Mouse (Mus musculus) embryonic facial prominence, embryonic 13.5 days (tissue): Measurements from ENCODE around the gene Tgfbr3. TPM values are rescaled to one million over a fixed set of nuclear protein-coding genes. Genes with fewer than 3 reads are reported as not detected.
A peak's percentile ranks its signal among the peaks of the same experiment; 100 is the strongest.

Experiments
- ATAC-seq: fragments of 200-750 bp; cut with Nextera tagmentation; 2 replicates; pipeline ENCODE4 v1.8.0; 2017; ENCODE audit warnings: low read depth; ENCODE audit not compliant: insufficient number of reproducible peaks, insufficient read depth, low FRiP score, low TSS enrichment
- H3K27ac ChIP-seq: fragments of 300-500 bp; sonication (generic); 2 replicates; pipeline ENCODE4 v1.5.1; 2015; ENCODE audit warnings: moderate library complexity, mild to moderate bottlenecking, inconsistent platforms
- H3K27me3 ChIP-seq: fragments of 300-500 bp; sonication (generic); 2 replicates; pipeline ENCODE4 v1.6.1; 2015; ENCODE audit warnings: mild to moderate bottlenecking, inconsistent platforms
- H3K36me3 ChIP-seq: fragments of 300-500 bp; sonication (generic); 2 replicates; pipeline ENCODE4 v1.6.1; 2015; ENCODE audit warnings: mild to moderate bottlenecking, inconsistent platforms
- H3K4me1 ChIP-seq: fragments of 300-500 bp; sonication (generic); 2 replicates; pipeline ENCODE4 v1.6.1; 2015; ENCODE audit warnings: inconsistent platforms
- H3K4me2 ChIP-seq: fragments of 300-500 bp; sonication (generic); 2 replicates; pipeline ENCODE4 v1.6.1; 2015; ENCODE audit warnings: moderate library complexity, mild to moderate bottlenecking, inconsistent platforms
- H3K4me3 ChIP-seq: fragments of 300-500 bp; sonication (generic); 2 replicates; pipeline ENCODE4 v1.5.1; 2015; ENCODE audit warnings: mild to moderate bottlenecking, inconsistent platforms
- H3K9ac ChIP-seq: fragments of 300-500 bp; sonication (generic); 2 replicates; pipeline ENCODE4 v1.6.1; 2015; ENCODE audit warnings: mild to moderate bottlenecking, inconsistent platforms
- H3K9me3 ChIP-seq: fragments of 300-500 bp; sonication (generic); 2 replicates; pipeline ENCODE4 v1.6.1; 2016; ENCODE audit warnings: inconsistent platforms
- WGBS: fragments of 180-500 bp; shearing (Covaris S2); methylation state at CpG from one replicate; pipeline ENCODE4 v1.1.7; 2015; ENCODE audit warnings: mixed read lengths; 5-methylcytosine and 5-hydroxymethylcytosine counted together
- polyA plus RNA-seq: library from polyadenylated mRNA; unstranded; fragments of >200 nt; fragmentation: Nextera tagmentation; extraction: Ambion mirVana; gene quantifications from 2 replicates; pipeline ENCODE4 v1.2.1, GENCODE M21; 2015

Tgfbr3 gene
- polyA plus RNA-seq, 1 experiment from 2014 or later = 35.9 TPM

DNA sequence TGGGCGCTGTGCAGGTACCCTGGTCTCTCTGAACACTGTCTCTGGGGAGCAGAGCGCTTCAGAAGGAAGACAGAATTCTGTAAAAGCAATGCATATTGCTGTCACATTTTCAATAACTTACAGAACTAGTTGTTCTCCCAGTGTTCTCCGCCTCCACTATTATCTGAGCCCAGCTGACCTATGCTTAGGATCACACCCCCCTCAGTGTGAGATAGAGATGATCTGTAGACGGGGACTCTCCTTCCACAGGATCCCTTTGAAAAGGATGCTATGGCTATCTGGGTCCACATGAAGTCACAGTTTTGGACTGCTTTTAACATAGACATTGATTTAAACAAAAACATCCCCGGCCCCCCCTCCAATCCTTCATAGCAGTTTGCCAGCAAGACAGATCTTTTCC, 148.1 kb downstream of the Tgfbr3 start:
- WGBS = 88% methylated on average over 5 of the region's 5 CpGs
- no peak overlapping the region for H3K4me3 ChIP-seq
- H3K9ac ChIP-seq = no peak overlapping the region
- H3K27ac ChIP-seq = no peak overlapping the region
- no peaks in the 10 kb centered on the region for H3K9me3 ChIP-seq
- no peak for ATAC-seq
- peaks cover 13% of the 10 kb centered on the region for H3K4me1 ChIP-seq
- H3K27me3 ChIP-seq = no peaks in the 10 kb centered on the region
- H3K4me2 ChIP-seq = no peak overlapping the region
- peaks cover 55% of the 10 kb centered on the region for H3K36me3 ChIP-seq

DNA sequence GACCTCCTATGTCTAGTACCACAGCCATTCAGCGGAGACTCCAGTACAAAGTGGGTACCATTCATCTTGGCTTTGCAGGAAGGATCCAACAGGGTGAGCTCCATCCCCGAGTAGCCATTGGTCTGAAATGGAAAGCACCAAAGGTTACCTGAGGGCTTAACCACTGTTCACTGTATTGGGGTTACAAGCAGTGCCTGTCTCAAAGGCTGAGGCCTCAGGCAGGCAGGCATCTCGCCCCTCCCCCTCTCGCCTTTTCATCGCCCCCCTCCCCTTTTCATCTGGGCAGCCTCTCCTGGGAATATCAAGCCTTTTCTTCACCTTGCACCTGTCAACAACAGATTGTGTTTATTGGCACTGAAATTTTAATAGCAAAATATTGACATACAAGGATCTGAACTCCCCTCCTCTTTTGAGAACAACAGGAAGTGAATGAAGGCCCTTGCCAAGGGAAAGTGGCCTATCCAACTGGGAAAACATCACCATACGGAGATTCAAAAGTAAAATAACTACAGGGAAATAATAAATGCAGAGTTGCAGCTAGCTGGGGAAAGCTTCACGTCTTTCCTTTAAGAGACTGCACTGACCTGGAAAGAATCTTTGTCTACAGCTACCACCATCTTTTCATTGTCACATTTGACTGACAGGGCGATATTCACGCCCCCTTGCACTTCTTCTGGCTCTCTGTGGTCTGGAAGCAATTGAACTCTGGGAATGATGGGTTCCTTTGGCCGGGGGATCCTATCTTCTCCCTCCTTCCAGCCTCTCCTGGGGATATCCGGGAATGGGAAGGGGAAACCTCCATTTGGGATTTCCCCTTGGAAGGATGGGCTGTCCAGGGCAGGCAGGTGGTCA, 149.4 kb downstream of the Tgfbr3 start:
- no peak overlapping the region for H3K9ac ChIP-seq
- H3K4me1 ChIP-seq = peaks cover 4% of the 10 kb centered on the region; the same call in 1 of the 2 replicates
- ATAC-seq = no peak
- H3K4me3 ChIP-seq = no peak overlapping the region
- H3K27ac ChIP-seq = no peak overlapping the region
- H3K4me2 ChIP-seq = no peak overlapping the region
- no peaks in the 10 kb centered on the region for H3K9me3 ChIP-seq
- 72% methylated on average over 11 of the region's 11 CpGs for WGBS
- peaks cover 64% of the 10 kb centered on the region for H3K36me3 ChIP-seq
- no peaks in the 10 kb centered on the region for H3K27me3 ChIP-seq

DNA sequence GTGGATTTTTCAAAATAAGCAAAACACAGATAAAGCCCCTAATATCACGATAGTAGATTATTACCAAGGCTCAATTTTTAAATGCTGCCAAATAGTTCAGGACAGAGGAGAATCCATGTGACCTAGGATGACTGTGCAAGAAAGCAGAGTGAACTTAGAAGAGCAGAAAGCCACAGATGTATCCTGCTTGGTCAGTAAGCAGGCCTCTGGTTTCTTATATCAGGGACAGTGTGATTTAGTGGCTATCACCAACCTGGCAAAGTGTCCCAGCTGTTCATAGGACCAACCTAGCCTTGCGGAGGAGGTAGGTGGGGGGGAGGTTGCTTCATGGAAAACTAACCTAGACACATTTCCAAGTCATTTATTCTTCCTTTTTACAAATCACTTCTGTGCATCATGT, 156.1 kb downstream of the Tgfbr3 start:
- H3K4me1 ChIP-seq = peaks cover 8% of the 10 kb centered on the region
- no peak overlapping the region for H3K4me3 ChIP-seq
- no peaks in the 10 kb centered on the region for H3K27me3 ChIP-seq
- H3K9me3 ChIP-seq = no peaks in the 10 kb centered on the region
- WGBS = 93% methylated on average over 2 of the region's 2 CpGs
- H3K36me3 ChIP-seq = peaks cover 89% of the 10 kb centered on the region
- no peak overlapping the region for H3K27ac ChIP-seq
- H3K9ac ChIP-seq = no peak overlapping the region
- no peak for ATAC-seq
- no peak overlapping the region for H3K4me2 ChIP-seq

DNA sequence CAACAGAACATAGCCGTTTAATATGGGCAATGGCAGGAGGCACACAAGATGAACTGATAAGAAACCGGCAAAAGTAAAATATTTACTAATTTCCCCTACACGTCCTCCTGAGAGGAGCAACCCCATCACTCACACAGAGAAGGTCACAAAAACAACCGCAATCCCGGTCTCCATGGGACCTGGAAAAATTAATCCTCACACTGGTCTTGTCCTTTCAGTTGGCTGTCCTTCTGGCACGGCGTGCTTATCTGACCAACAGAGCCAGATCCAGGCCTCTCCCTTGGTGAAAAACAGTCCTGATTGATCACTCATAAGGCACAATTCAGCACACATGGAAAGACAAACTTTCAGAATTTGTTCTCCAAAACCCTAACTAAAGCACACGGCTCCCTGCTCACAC, 157.2 kb downstream of the Tgfbr3 start:
- Histone ChIP-seq H3K27me3 (no peaks in the 10 kb centered on the region), H3K36me3 (peaks cover 87% of the 10 kb centered on the region), H3K4me1 (peaks cover 14% of the 10 kb centered on the region), H3K4me3 (no peak overlapping the region), H3K9ac (no peak overlapping the region), H3K27ac (no peak overlapping the region), H3K9me3 (no peaks in the 10 kb centered on the region), H3K4me2 (no peak overlapping the region)
- ATAC-seq = no peak
- 77% methylated on average over 8 of the region's 8 CpGs for whole genome bisulfite sequencing

DNA sequence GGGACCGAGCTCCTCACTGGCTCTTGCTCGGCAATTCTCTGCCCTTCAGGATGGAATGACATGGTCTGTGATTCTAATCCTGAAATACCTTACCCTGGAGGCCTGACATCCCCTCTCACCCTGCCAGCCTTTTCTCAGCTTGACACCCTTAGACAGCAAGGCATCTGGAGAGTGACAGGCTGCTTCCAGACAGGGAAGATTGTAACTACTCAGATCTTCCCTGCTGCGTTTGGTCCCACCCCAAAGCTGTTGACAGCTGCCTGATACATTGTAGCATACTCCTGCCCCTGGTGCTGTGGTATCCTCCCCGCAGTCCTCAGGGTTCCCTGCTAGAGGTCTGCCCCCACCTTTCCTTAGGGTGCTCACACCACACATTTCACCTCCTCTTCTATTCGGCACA, 160.1 kb downstream of the Tgfbr3 start:
- 41% methylated on average over 5 of the region's 5 CpGs for WGBS
- Histone ChIP-seq H3K27ac (no peak overlapping the region), H3K36me3 (peaks cover 65% of the 10 kb centered on the region), H3K4me1 (peaks cover 37% of the 10 kb centered on the region), H3K9me3 (no peaks in the 10 kb centered on the region), H3K27me3 (no peaks in the 10 kb centered on the region), H3K9ac (no peak overlapping the region), H3K4me3 (no peak overlapping the region), H3K4me2 (no peak overlapping the region)
- ATAC-seq = no peak

DNA sequence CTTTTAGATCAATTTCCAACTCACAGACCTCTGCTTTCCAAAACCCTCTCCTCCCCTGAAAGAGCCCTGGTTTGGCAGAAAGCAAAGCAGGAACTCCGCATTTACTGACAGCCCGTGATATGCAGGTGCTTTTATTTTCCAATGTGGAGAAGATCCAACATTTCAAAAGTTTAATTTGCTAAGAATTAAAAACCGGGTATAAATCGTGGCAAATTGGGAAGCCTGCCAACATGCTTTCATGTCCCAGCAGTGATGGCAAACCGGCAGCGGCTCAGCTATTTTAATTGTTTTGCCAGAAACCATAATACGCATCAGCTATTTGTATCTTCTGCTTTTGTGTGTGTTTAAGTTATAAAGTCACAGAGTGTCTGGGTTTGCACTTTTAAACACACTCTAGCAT, 162.9 kb downstream of the Tgfbr3 start:
- Histone ChIP-seq H3K36me3 (peaks cover 41% of the 10 kb centered on the region), H3K27me3 (no peaks in the 10 kb centered on the region), H3K9me3 (no peaks in the 10 kb centered on the region), H3K9ac (no peak overlapping the region), H3K4me3 (no peak overlapping the region), H3K4me2 (no peak overlapping the region), H3K27ac (0 out of 2 replicates have a peak overlapping the region, but pooled peaks have one; percentile 58), H3K4me1 (peaks cover 64% of the 10 kb centered on the region)
- no peak for ATAC-seq
- WGBS = 34% methylated on average over 7 of the region's 7 CpGs

DNA sequence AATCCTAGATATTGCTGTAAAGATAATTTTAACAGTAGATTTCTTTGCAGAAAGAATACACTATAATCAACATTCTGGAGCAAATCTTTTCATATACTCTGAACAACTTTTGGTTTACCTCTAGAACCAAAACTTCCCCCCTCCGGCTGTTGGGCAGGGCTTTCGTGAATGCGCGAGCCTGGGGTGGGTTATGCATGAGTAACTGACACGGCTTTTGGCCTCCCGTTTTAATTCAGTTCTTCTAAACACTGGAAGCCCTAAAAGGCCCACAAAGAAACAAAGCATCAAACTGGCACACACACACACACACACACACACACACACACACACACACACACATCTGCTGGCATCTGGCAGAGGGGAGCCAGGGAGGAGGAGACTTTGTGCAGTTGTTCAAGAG, 164.3 kb downstream of the Tgfbr3 start:
- Histone ChIP-seq H3K4me3 (no peak overlapping the region), H3K9me3 (no peaks in the 10 kb centered on the region), H3K36me3 (peaks cover 26% of the 10 kb centered on the region), H3K9ac (no peak overlapping the region), H3K27ac (peak overlapping the region; percentile 58), H3K4me2 (no peak overlapping the region), H3K4me1 (peaks cover 73% of the 10 kb centered on the region), H3K27me3 (no peaks in the 10 kb centered on the region)
- WGBS = 43% methylated on average over 6 of the region's 6 CpGs
- no peak for ATAC-seq

DNA sequence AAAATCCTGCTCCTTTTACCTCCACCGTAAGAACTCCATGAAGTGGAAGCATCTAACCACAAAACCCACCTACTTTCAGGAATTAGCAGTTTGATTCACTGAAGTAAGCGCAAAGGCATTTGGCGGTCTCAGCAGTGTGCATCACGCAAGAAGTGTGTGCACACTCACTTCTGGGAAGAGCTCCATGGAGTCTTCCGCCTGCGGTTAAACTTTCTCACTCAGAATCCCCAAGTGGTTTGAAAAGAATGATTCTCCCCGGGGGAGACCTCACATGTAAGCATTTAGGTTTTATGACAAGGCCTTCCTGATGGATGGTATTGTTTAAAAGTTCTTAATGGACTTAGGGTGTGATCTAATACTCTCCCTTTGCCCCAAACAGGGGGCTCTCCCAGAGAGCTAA, 164.9 kb downstream of the Tgfbr3 start:
- Histone ChIP-seq H3K9ac (no peak overlapping the region), H3K27me3 (no peaks in the 10 kb centered on the region), H3K4me2 (no peak overlapping the region), H3K4me1 (peaks cover 77% of the 10 kb centered on the region), H3K9me3 (no peaks in the 10 kb centered on the region), H3K27ac (peak overlapping the region; percentile 30), H3K4me3 (no peak overlapping the region), H3K36me3 (peaks cover 24% of the 10 kb centered on the region)
- no peak for ATAC-seq
- 50% methylated on average over 7 of the region's 7 CpGs for WGBS

DNA sequence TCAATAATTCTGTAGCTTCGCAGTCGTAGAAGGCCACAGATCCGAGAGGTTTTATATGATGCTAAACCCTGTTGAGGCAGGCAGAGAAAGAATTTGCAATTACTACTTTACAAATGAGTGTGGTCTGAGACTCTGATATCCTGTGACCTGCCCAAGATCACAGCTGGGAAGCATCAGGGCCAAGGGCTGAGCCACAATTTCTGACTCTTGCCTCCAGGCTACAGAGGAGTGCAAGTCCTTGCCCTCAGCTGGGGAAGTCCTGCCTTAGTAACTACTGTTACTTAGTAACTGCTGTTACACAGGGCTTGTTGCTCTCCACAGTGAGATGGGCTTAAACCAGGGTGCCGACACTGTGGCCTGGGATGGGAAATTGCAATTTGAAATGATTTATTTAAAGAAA, 166.8 kb downstream of the Tgfbr3 start:
- 48% methylated on average over 4 of the region's 4 CpGs for WGBS
- Histone ChIP-seq H3K4me1 (peaks cover 64% of the 10 kb centered on the region), H3K9ac (no peak overlapping the region), H3K9me3 (no peaks in the 10 kb centered on the region), H3K4me3 (no peak overlapping the region), H3K27me3 (no peaks in the 10 kb centered on the region), H3K4me2 (no peak overlapping the region), H3K36me3 (peaks cover 22% of the 10 kb centered on the region), H3K27ac (no peak overlapping the region)
- no peak for ATAC-seq

DNA sequence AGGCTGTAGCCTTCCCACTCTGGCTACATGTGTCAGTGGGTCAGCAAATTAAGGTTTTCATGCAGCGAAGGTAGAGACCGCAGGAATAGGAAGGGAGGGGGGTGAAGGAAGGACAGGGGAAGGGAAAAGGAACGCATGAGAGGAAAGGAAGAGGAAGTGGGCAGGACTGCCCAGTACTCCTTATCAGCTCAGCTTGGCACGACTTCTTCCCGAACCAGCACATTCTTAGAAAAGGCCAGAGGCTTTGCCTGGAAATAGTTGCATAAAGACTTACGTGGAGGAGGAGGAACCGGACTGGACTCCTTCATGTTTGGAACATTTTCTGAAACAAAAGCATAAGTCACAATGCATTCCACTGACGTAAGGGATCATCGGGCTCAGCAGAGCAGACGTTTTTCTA, 168.3 kb downstream of the Tgfbr3 start:
- WGBS = 68% methylated on average over 10 of the region's 10 CpGs
- Histone ChIP-seq H3K4me2 (no peak overlapping the region), H3K4me1 (peaks cover 56% of the 10 kb centered on the region), H3K36me3 (peaks cover 34% of the 10 kb centered on the region), H3K27me3 (no peaks in the 10 kb centered on the region), H3K4me3 (no peak overlapping the region), H3K27ac (no peak overlapping the region), H3K9ac (no peak overlapping the region), H3K9me3 (no peaks in the 10 kb centered on the region)
- no peak for ATAC-seq

DNA sequence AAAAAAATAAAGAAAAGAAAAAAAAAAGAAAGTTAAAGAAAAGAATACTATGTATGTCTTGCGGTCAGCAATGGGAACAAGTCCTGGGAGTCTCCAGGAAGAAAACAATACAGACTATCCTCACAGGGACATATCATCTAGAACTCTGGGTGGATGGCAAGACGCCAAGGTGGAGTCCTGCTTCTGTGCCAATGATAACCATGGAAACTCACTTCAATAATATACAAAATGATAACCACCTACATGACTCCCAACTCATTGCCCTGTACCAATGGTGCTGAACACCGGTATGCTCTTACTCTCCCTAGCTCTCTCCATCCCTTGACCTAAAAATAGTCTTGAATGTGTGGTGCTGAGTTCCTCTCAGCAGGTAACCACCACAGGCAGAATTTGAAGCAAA, 168.8 kb downstream of the Tgfbr3 start:
- Histone ChIP-seq H3K4me1 (peaks cover 51% of the 10 kb centered on the region), H3K4me3 (no peak overlapping the region), H3K9ac (no peak overlapping the region), H3K36me3 (peaks cover 34% of the 10 kb centered on the region), H3K27me3 (no peaks in the 10 kb centered on the region), H3K9me3 (no peaks in the 10 kb centered on the region), H3K27ac (no peak overlapping the region), H3K4me2 (no peak overlapping the region)
- no peak for ATAC-seq
- 93% methylated on average over 3 of the region's 3 CpGs for WGBS

DNA sequence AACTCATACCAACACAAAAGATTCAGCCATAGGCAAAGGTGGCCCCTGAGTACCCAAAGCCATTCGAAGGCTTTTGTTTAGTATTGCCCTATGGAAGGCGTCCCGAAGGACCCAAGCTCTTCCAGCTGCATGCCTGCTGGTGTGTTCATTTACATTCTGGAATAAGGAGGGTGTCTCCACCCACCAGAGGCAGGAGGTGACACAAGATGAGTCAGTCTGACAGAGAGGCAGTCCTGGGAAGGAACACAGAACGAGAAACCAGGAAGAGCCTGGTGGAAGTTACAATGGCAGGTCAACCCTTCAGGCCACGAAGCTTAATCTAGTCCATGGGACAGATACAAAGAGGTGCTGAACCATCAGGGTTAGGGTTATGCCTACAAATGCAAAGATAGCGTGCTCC, 169.5 kb downstream of the Tgfbr3 start:
- Histone ChIP-seq H3K4me3 (no peak overlapping the region), H3K4me2 (no peak overlapping the region), H3K36me3 (peaks cover 36% of the 10 kb centered on the region), H3K27me3 (no peaks in the 10 kb centered on the region), H3K9ac (no peak overlapping the region), H3K4me1 (peaks cover 45% of the 10 kb centered on the region), H3K27ac (no peak overlapping the region), H3K9me3 (no peaks in the 10 kb centered on the region)
- no peak for ATAC-seq
- WGBS = 62% methylated on average over 6 of the region's 6 CpGs
